Mouse (Mus musculus) heart, embryonic 16.5 days (tissue): ENCODE data around the gene Arhgap28. TPM values are rescaled to one million over a fixed set of nuclear protein-coding genes. Genes with fewer than 3 reads are reported as not detected.

Source experiments
- ATAC-seq: fragments of 200-750 bp; cut with Nextera tagmentation; replicated peaks from 2 replicates; pipeline ENCODE4 v1.8.0; 2017; ENCODE audit warnings: moderate number of reproducible peaks; ENCODE audit not compliant: insufficient read depth, low FRiP score; ENCODE audit errors: extremely low read depth
- H3K27ac ChIP-seq: fragments of 300-500 bp; sonication (generic); 2 replicates; pipeline ENCODE4 v1.5.1; 2014; ENCODE audit warnings: mild to moderate bottlenecking, low read length, control low read depth, moderate library complexity
- H3K27me3 ChIP-seq: fragments of 300-500 bp; sonication (generic); 2 replicates; pipeline ENCODE4 v1.6.1; 2014; ENCODE audit warnings: low read length, mixed read lengths; ENCODE audit not compliant: control insufficient read depth, insufficient read depth
- H3K36me3 ChIP-seq: fragments of 300-500 bp; sonication (generic); 2 replicates; pipeline ENCODE4 v1.6.1; 2014; ENCODE audit not compliant: control insufficient read depth, insufficient read depth
- H3K4me1 ChIP-seq: fragments of 300-500 bp; sonication (generic); 2 replicates; pipeline ENCODE4 v1.6.1; 2014; ENCODE audit warnings: low read length, mixed read lengths; ENCODE audit not compliant: control insufficient read depth, insufficient read depth
- H3K4me2 ChIP-seq: fragments of 300-500 bp; sonication (generic); 2 replicates; pipeline ENCODE4 v1.6.1; 2014; ENCODE audit warnings: low read depth, mild to moderate bottlenecking, control low read depth, low read length
- H3K4me3 ChIP-seq: fragments of 300-500 bp; sonication (generic); 2 replicates; pipeline ENCODE4 v1.5.1; 2014; ENCODE audit warnings: mild to moderate bottlenecking, control low read depth, low read length
- H3K9ac ChIP-seq: fragments of 300-500 bp; sonication (generic); 2 replicates; pipeline ENCODE4 v1.6.1; 2014; ENCODE audit warnings: low read length, control low read depth
- H3K9me3 ChIP-seq: fragments of 300-500 bp; sonication (generic); replicated peaks from 2 replicates; pipeline ENCODE4 v1.6.1; 2016; ENCODE audit warnings: low read length; ENCODE audit not compliant: control insufficient read depth
- WGBS: fragments of 180-500 bp; shearing (Covaris S2); extraction: QIAGEN DNeasy Blood & Tissue Kit; methylation state at CpG from one replicate; pipeline ENCODE4 v1.1.7; 2014; 5-methylcytosine and 5-hydroxymethylcytosine counted together
- polyA plus RNA-seq: library from polyadenylated mRNA; unstranded; fragments of >200 nt; fragmentation: Nextera tagmentation; extraction: Ambion mirVana; gene quantifications from 2 replicates; pipeline ENCODE4 v1.2.1, GENCODE M21; 2015

Arhgap28 gene
- polyA plus RNA-seq, 1 experiment from 2014 or later, result 10.5 TPM

DNA sequence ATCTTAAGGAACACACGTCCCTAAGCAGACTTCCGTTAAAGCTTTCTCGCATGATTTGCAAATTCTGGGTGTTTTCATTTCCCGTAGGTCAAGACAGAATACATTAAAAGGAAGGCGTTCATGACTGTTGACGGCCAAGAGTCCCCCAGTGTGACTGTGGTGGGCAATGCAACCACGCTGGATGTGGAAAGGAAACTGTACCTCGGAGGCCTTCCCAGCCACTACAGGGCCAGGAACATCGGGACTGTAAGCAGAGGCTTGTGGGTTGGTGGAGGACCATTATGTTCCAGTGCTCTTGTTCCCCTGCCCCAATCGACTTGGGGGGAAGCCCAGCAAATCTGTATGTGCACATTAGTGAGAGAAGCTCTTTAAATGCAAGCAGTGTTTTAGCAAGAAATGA, 187.0 kb downstream of the Arhgap28 start:
- no peak overlapping the region for H3K4me2 ChIP-seq

DNA sequence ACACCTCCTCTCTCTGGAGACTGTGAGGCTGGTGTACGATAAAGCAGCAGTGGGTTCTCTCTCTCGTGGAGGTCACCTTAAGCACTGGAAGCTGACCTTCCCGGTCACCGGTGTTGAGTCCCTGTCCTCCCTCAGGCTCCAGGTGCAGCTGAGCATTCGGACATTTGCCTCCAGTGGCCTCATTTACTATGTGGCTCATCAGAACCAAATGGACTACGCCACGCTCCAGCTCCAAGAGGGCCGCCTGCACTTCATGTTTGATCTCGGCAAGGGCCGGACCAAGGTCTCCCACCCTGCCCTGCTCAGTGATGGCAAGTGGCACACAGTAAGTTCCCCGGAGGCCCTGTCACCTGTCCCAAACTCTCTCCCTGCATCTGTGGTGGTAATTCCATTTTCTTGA, 188.2 kb downstream of the Arhgap28 start:
- H3K27me3 ChIP-seq, result no peaks in the 10 kb centered on the region
- no peaks in the 10 kb centered on the region for H3K9me3 ChIP-seq
- ATAC-seq, result no peak
- no peak overlapping the region for H3K27ac ChIP-seq
- WGBS, result 88% methylated on average over 11 of the region's 11 CpGs
- no peak overlapping the region for H3K4me3 ChIP-seq
- H3K9ac ChIP-seq, result no peak overlapping the region
- H3K4me2 ChIP-seq, result no peak overlapping the region
- H3K4me1 ChIP-seq, result no peaks in the 10 kb centered on the region
- no peaks in the 10 kb centered on the region for H3K36me3 ChIP-seq

More for the DNA sequence above, 187.0 kb downstream of the Arhgap28 start:
- no peaks in the 10 kb centered on the region for H3K36me3 ChIP-seq
- H3K27me3 ChIP-seq, result no peaks in the 10 kb centered on the region
- H3K9me3 ChIP-seq, result no peaks in the 10 kb centered on the region
- no peak overlapping the region for H3K9ac ChIP-seq
- 92% methylated on average over 10 of the region's 10 CpGs for WGBS
- H3K4me3 ChIP-seq, result no peak overlapping the region
- no peak for ATAC-seq
- no peak overlapping the region for H3K27ac ChIP-seq
- no peaks in the 10 kb centered on the region for H3K4me1 ChIP-seq

DNA sequence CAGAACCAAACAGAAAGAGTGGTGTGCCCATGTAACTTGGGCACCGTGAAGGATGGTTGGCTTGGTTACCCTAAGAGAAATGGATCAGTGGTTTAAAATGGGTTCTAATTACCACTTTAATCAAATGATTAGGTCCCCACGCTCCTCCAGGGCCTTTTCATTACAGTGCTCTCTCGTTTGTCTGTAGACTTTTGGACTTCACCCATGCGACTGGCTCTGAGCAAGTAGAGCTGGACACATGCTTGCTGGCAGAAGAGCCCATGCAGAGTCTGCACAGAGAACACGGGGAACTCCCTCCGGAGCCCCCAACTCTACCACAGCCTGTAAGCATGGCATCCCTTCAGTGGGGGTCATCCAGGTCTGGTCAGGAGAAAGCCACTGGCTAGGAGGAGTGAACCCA, 190.3 kb downstream of the Arhgap28 start:
- H3K4me3 ChIP-seq, result no peak overlapping the region
- H3K9ac ChIP-seq, result no peak overlapping the region
- 84% methylated on average over 6 of the region's 6 CpGs for WGBS
- no peaks in the 10 kb centered on the region for H3K36me3 ChIP-seq
- H3K4me1 ChIP-seq, result no peaks in the 10 kb centered on the region
- H3K9me3 ChIP-seq, result no peaks in the 10 kb centered on the region
- no peak for ATAC-seq
- H3K27me3 ChIP-seq, result no peaks in the 10 kb centered on the region
- no peak overlapping the region for H3K4me2 ChIP-seq
- H3K27ac ChIP-seq, result no peak overlapping the region

DNA sequence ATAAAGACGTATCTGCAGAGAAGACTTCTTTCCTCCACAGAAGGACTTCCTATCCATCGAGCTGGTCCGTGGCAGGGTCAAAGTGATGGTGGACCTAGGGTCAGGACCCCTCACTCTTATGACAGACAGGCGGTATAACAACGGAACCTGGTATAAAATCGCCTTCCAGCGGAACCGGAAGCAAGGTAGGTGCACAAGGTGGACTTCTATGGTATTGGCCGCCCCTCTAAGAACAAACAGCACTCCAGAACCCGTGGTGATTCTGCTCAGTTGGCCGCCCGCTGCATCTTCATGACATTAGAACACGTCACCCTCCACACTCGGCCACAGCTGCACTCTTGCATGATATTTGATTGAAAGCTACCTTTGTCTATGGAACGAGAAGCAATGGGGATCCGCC, 194.7 kb downstream of the Arhgap28 start:
- no peak for ATAC-seq
- no peak overlapping the region for H3K4me3 ChIP-seq
- H3K4me1 ChIP-seq, result no peaks in the 10 kb centered on the region
- H3K36me3 ChIP-seq, result no peaks in the 10 kb centered on the region
- no peaks in the 10 kb centered on the region for H3K9me3 ChIP-seq
- H3K27ac ChIP-seq, result no peak overlapping the region
- H3K9ac ChIP-seq, result no peak overlapping the region
- H3K4me2 ChIP-seq, result no peak overlapping the region
- no peaks in the 10 kb centered on the region for H3K27me3 ChIP-seq
- WGBS, result 91% methylated on average over 16 of the region's 16 CpGs
